Mouse (Mus musculus) intestine, embryonic 14.5 days (tissue): Measurements from ENCODE around the gene Ckap2. TPM values are rescaled to one million over a fixed set of nuclear protein-coding genes. Genes with fewer than 3 reads are reported as not detected.

Experiments
- polyA plus RNA-seq: library from polyadenylated mRNA; unstranded; fragments of >200 nt; fragmentation: Nextera tagmentation; extraction: Ambion mirVana; gene quantifications from 2 replicates; pipeline ENCODE4 v1.2.1, GENCODE M21; 2014

Gene Ckap2
- polyA plus RNA-seq, 1 experiment from 2014 or later, result 50.9 TPM

Other genes with a start within 250 kb of the Ckap2 start
- not detected in 2 replicates for gene Defb35, start 247.5 kb downstream of the Ckap2 start, polyA plus RNA-seq
- not detected in 2 replicates for gene Defb13, start 239.1 kb downstream of the Ckap2 start, polyA plus RNA-seq
- gene Fam90a1a, start 227.1 kb downstream of the Ckap2 start, polyA plus RNA-seq, result not detected in 2 replicates
- not detected in 2 replicates for gene Ccdc70, start 216.0 kb downstream of the Ckap2 start, polyA plus RNA-seq
- 3.9 and 4.1 TPM in 2 replicates for gene Atp7b, start 125.5 kb downstream of the Ckap2 start, polyA plus RNA-seq
- 30.2 and 30.6 TPM in 2 replicates for gene Alg11, start 125.1 kb downstream of the Ckap2 start, polyA plus RNA-seq
- 0.12 and 0.24 TPM in 2 replicates for gene Nek5, start 60.8 kb downstream of the Ckap2 start, polyA plus RNA-seq
- gene Nek3, start 19.4 kb downstream of the Ckap2 start, polyA plus RNA-seq, result 4.4 and 5.6 TPM in 2 replicates
- gene Vps36, start 7.0 kb upstream of the Ckap2 start, polyA plus RNA-seq, result 41.3 and 47.6 TPM in 2 replicates
- 9.1 TPM in 2 replicates for gene Thsd1, start 41.5 kb upstream of the Ckap2 start, polyA plus RNA-seq
- not detected in 2 replicates for gene Tpte, start 97.6 kb upstream of the Ckap2 start, polyA plus RNA-seq
- 49.4 and 53.8 TPM in 2 replicates for gene Slc25a15, start 212.8 kb upstream of the Ckap2 start, polyA plus RNA-seq
- 59.8 and 62.0 TPM in 2 replicates for gene Mrps31, start 225.5 kb upstream of the Ckap2 start, polyA plus RNA-seq